Mouse (Mus musculus): Measurements from ENCODE around the gene Gm5741.

GRCm38 (mm10) chr8:85032622-85033311 is 35.0 kb downstream of the Gm5741 start:
- TF ChIP-seq MAFK (IDR thresholded peaks at IDR 0.05; ENCODE audit: insufficient read depth, low read depth, low read length) (no peak), HCFC1 (IDR thresholded peaks at IDR 0.05; ENCODE audit: borderline replicate concordance, insufficient read depth, low read length) (no peak), ZC3H11A (IDR thresholded peaks at IDR 0.05; ENCODE audit: borderline replicate concordance, low read depth, low read length) (no peak)

Data from ES-E14 (cell line).